Mouse (Mus musculus) urinary bladder, postnatal 25 days (tissue): ENCODE results near the gene Moxd1.
"Not testable (repeated sequence)": the region's sequence is repeated elsewhere in the genome, so short reads cannot be mapped to it uniquely, and the experiment has no call there.

Experiments used
- DNase-seq: peaks from one replicate; pipeline ENCODE4 v3.0.0; 2022; ENCODE audit warnings: low spot score

Gene Moxd1

DNA sequence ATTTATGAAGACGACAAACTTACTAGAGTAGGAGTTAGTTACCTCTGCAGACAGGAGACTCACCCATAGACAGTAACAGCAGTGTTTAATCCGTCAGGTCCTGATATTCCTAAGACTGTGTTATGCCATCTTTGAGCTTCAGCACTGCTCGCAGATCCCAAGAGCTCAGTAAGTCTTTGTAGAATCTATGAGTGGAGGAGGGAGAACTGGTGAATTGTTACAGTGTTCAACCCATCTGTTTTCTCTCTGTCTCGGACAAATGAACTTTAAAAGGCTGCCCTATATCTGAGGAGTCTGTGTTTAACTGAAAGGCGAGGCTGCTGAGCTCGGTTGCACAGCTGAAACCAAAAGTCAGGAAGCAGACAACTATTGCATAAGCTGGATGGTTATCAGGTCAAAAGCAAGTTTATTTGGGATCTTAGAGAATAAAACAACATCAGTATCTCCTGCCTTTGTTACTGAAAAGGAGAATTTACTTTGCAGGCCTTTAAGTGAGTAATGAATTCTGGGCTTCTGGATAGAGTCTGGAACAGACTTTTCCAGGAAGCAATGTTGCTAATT is 47.8 kb downstream of the Moxd1 start:
- no peak for DNase-seq

DNA sequence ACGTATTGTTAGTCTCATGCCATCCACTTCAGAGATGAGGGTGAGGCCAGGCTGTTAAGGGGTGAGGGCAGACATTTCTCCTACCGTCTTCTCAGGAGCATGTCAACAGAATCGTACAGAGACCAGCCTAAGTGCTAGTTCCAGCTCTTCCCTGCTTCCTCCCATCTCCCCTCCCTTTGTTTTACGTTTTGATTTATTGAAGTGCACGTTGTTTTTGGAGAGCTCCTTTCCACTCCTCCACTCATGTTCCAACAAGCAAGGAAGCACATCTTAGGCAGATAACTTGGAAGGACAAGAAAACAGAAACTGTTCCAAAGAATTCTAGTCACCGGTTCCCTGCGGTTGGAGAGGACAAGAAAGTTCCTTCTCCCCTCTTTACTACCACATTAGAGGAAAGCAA is 52.9 kb downstream of the Moxd1 start:
- DNase-seq, result no peak

DNA sequence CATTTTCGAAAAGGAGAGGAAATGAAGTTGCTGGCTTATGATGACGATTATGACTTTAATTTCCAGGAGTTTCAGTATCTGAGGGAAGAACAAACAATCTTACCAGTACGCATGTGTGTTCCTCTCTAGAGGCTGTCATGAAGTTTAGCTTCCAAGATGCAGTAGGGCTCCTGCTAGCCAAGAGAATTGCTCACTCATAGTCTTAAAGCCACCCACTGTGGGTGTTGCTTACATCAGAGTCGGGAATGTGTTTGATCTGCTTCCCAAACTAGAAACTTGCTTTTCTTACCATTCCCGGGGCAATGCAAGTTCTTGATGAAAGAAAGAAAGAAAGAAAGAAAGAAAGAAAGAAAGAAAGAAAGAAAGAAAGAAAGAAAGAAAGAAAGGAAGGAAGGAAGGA is 59.3 kb downstream of the Moxd1 start:
- DNase-seq, result no peak

DNA sequence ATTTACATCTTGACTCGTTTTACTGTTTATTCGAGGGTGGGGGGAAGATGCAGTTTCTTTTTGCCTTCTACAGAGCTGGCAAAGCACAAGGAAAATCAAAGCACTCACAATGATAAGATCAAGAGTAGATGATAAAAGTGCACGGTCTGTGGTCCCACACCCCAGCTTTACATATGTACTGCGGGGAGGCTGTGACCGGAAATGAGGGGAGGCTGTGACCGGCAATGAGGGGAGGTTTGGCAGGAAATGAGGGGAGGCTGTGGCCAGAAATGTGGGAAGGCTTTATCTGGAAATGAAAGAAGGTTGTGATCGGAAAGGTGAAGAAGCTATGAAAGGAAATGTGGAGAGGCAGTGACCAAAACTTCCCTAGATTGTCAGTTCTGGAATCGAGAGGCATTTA is 68.3 kb downstream of the Moxd1 start:
- DNase-seq, result no peak

DNA sequence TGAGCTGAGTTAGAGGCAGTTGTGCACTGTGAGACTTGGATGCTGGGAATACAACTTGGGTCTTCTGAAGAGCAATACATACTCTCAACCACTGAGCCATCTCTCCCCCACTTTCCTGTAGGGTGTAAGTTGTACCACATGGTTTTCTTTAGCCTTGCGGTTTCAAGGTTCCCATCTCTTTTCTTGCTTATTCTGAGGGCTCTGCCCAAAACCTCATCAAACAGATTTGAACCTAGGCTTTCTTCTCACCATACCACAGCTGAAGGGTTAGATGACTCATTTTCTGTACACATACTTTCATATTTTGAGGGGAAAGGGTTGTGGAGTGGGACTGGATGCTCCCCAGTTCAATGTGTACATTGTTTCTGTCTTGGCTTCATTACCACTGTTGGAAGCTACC is 69.4 kb downstream of the Moxd1 start:
- DNase-seq, result no peak

DNA sequence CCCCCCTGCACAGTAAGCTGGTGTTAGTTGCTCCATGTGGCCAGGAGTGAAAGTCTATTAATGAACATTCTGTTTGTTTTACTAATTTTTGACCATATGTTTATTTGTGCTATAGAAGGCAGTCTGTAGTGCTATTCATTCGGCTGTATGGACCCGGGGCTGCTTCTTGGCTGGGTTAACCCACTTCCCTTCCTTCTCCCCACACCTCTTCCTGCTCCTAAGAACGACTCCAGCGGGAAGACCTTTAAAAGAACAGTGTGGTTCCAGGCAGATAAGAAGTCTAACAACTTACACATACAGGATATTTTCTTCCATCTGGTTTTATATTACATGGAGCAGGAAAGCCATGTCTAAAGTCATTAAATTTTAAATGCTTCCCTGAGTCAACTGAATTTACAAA is 73.3 kb downstream of the Moxd1 start:
- DNase-seq, result no peak

DNA sequence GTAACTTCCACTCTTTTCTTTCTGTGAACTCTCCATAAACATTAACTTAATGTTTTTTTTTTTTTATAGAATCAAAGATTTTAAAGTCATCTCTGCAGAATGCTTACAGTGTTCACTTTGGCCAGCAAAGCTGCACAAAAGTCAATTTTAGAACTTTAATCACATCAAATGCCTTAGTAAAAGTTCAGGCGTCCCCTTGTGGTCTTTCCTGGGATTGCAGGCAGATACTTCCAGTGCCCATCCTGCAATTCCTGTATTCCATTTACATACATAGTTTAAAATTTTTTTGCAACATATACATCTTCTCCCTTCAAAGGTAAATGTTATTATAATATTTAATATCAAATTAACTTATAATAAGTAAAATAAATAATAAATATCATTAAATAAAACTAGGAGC is 74.5 kb downstream of the Moxd1 start:
- DNase-seq, result peak; percentile 29

DNA sequence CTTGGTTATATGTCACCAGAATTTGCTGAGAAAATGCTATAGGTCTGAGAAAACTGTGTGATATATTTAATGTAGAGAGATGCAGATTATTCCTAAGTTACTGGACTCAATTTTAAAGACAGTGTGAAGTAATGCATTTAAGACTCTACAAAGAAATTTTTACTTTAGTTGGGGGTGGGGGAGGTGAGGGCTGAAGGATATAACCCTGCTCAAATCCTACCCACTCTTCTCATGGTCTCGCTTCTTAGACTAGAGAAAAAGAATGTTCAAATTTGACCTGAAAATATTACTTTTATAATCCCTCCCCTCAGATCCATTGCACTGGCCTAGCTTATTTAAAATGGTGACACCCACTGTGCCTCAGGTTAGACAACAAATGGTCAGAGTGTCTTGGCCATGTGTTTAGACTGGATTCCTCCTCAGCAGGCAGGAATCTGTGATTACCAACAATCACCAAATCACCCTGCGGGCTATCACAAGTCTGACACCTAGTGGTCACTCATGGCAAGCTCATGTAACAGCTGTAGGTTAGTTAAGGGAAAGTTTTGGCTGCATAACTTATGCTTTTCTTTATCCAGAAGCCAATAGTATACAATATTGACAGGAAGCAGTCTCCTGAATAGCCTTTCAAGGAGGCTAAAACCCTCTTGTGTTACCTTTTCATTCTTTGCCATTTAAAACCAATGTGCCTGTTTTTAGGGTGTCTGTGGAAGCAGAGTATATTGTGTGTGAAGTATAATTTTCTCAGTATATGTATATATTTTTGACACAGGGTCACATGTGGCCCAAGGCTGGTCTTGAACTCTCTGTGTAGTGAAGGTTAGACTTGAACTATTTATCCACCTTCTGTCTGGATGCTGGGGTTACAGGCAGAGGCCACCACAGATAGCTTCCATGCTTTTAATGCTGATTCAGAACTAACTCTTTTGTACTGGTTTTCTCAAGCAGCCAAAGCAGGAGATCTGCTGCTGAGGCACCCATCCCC is 75.2 kb downstream of the Moxd1 start:
- peak; percentile 35 for DNase-seq

DNA sequence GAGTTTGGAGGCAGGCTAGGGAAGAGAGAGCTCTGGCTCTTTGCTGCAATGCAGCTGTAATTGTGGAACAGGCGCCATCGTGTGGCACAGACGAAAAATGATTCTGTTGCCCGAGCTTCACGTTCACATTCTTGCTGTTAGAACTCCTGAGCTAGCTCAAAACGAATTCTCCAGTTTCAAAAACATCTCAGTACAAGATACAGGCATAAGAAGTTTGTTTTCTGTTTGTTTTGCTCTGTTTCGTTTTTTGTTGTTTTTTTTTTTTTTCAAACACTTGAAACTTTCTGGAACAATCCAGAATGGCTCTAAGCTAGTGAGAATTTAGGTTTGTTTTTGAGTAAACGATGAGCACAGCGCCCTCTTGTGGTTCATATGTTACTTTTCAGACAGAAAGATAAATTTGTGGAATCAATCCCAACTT is 88.9 kb downstream of the Moxd1 start:
- DNase-seq, result peak; percentile 53

DNA sequence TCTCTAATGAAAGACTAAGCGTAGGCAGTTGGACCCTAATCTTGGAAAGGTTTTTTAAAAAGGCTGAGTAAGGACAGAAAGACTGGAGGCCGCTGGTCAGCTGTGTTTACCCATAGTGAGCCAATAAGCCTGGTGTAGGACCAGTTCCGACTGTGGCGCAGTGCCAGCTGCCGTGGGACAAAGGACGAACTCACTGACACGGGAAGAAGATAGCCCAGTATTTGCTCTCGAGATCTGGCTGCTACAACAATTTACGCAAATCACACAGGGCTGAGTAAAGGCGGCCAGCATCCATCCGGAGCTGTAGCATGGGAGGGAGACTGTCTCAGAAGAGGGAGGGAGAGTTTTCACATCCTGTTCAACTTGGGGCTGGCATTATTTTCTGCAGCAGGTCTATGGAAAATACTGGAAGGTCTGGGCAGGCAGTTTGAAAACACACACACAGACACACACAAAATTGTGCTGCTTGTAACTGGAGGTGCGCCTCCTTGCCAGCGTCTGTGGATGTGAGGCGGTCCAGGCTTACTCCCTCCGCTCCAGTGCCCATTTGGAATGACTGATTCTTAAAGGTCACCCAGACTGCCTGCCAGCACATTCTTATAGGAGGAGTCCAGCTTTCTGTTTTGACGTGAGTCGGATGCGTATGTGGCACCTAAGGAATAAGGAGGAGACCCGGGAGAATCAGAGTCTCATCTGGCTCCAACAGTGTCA is 94.0 kb downstream of the Moxd1 start:
- DNase-seq, result peak; percentile 34

DNA sequence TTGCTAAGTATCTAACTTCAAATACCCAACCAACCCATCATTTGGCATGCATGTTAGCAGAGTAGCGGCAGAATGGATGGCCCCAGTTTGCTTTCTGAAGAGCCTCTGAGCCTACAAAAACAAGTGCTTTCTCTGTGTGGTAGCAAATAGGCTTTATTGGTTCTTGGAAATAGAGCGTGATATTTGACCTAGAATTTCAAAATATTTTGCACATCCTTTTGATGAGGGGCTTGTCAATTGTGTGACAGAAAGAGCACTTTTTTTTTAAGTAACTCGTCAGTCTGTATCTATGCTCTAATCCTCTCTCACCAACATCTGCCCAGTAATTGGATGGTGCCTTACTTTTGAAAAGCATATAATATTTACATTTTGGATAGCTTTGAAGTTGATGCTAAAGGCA is 97.0 kb downstream of the Moxd1 start:
- no peak for DNase-seq

DNA sequence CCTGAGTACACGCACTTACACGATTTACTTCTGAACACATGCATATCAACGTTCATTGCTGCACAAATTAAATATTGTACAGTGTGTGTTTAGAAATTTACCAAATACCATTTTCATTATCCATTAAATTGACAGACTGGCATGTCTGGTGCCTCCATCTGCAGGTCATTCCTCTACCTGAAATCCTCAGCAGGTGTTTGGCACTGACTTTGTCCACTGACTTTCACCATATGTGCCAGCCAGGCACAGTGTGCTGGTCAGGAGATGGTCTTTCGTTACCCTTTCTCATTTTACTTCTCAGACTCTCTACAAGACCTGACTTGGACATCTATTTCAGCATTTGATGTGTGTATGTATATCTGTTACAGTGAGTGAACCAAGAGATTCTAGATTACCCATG is 99.7 kb downstream of the Moxd1 start:
- no peak for DNase-seq

DNA sequence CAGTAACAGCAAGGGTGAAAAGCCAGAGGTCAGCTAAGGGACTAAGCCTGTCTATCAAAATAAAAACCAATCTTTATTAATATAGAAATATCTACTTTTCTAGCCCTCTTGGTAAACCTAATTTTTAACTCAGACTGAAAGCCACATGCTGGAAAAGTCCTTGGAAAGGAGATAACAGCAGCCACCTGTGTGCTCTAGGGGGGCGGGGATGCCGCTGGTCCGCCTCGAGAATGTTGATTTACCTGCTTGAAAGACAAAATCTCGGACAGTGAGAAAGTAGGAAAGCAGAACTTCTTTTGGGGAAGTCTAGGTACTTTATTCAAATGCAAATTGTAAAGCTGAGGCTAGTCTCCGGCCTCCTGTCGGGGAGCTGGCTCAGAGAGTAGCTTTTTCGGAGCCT is 103.9 kb downstream of the Moxd1 start:
- not testable (repeated sequence) for DNase-seq

DNA sequence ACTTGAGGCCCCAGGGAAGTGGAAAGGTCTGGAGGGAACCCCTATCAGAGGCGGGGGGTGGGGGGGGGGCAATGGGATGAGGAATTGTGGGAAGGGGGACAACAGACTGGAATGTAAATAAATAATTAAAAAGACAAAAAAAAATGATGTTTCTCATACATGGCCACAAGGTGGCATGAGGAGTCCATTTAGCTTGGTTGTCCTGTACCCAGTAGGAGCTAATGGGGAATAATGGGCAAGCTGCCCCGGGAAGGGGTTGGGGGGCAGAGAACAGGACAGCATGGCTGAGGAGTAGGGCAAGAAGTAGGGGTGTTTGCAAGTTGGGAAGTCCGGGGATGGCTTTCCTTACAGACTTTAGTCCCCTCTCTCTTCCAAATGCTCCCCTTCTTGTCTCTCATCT is 109.5 kb downstream of the Moxd1 start:
- no peak for DNase-seq

DNA sequence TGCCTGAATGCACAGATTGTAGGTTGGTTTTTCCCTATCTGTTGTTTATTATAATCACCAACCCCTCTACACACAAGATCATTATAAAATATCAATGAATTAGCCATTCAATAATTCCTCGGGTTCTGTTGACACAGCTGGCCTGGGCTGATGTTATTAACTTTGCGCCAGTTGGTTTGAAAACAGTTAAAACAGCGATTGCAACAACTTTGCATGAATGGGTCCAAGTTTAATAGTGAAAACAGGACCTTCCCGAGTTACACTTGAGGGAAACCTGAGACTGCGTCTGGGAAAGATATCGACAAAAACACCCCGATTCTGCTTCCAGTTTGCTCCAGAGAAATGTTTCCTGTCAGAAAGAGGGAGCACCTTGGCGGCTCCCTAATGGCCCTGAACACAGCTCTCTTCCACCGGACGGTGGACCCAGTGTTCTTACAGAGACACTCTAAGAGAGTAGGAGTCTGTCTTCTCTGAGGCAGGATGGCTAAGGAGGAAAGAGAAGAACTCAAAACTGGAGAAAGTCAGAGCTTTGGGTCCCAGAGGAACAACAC is 116.4 kb downstream of the Moxd1 start:
- DNase-seq, result no peak

DNA sequence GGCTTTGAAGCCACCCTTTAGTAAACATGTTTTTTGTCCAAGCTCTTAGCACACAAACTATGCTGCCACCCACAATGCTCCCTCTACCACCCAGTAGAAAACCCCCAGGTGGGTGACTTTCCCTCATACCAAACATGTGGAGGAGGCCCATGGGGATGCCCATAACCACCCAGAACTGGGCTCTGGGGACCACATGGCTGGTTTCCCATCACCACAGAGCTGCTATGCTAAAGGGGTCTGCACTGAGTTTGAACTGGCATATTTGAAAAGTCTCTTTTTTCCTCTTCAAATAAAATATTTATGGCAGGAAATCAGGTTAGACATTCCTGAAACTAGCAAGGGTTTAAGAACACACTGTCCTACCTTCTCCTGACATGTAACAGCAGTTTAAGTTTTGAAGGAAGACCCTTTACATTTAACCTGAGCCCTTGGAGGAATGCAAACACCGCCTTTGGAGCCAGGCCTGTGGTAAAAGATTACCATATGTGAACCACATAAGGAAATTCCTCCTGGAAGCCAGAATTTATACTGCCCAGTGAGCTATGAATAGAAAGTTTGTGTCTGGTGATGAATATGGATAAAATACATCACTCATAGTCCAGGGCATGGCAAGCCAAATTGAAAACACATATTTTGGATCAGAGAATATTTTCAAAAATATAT is 117.4 kb downstream of the Moxd1 start:
- no peak for DNase-seq

DNA sequence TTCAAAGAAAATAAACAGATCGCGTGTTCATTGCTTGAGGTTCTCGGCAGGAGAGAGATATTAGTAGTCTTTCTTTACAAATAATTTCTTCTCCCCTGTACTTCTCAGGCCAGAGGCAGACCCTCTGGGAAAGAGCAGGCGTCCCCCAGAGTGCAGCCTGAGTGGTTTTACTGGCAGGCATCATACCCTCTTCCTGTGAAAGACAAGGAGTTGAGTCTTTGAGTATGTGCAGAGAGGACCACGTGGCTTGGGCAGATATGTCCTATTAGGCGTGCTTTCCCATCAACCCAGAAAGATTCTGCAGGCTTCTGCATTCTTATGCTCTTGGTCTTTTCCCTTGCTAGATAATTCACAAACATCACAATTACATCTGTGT is 117.9 kb downstream of the Moxd1 start:
- no peak for DNase-seq

DNA sequence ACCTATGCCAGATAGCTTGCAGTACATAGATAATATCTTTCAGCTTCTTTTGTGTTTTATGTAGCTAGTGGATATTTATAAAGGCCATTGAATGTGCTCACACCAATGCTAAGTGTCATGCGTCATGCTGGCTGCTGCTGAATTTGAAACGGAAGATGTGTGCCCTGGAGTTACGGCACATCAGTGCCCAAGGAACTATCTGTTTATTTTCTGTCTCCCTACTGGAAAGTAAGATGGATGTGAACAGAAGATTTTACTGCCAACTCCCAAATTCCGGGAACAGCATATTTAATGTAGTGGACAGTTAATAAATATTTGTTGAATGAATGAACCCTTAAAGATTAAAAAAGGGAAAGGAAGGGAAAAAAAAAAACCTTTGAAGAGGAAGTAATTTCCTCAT is 119.8 kb downstream of the Moxd1 start:
- no peak for DNase-seq
